Mouse (Mus musculus) lung, postnatal 0 days (tissue): ENCODE data around the gene Dkk3.

Experiments
- CTCF ChIP-seq: IDR thresholded peaks from 2 replicates; pipeline ENCODE4 v1.5.1; 2016; ENCODE audit warnings: antibody characterized with exemption, mild to moderate bottlenecking
- EP300 ChIP-seq: IDR thresholded peaks from 2 replicates; pipeline ENCODE4 v1.6.1; 2016; ENCODE audit warnings: antibody characterized with exemption, mild to moderate bottlenecking, control low read depth

DNA sequence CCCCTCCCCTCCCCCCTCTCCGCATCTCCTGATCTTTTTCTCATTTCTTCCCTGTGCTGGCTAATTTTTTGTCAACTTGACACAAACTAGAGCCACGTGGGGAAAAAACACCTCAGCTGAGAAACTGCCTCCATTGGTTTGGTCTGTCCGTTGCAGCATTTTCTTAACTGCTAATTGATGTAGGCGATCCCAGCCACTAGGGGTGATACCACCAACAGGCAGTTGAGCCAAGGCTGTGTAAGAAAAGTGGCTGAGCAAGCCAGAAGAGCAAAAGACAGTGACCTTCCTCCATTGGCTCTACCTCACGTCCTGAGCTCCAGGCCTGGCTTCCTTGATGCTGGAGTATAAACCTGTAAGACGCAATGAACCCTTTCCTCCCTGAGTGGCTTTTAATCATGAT is 978 bp upstream of the Dkk3 start:
- TF ChIP-seq CTCF (peak; percentile 45), EP300 (no peak)
